Mouse (Mus musculus) ES-E14 (cell line): ENCODE results near the gene Schip1.

Source experiments
- CHD2 ChIP-seq: IDR thresholded peaks from 2 replicates; pipeline ENCODE4 v1.6.1; 2014; ENCODE audit warnings: mild to moderate bottlenecking, low read depth, low read length, inconsistent platforms
- HCFC1 ChIP-seq: IDR thresholded peaks from 2 replicates; pipeline ENCODE4 v1.6.1; 2012; ENCODE audit warnings: low read length, inconsistent platforms, borderline replicate concordance; ENCODE audit not compliant: insufficient read depth
- MAFK ChIP-seq: IDR thresholded peaks from 2 replicates; pipeline ENCODE4 v1.6.1; 2014; ENCODE audit warnings: mild to moderate bottlenecking, low read depth, low read length, inconsistent platforms; ENCODE audit not compliant: insufficient read depth
- ZC3H11A ChIP-seq: IDR thresholded peaks from 2 replicates; pipeline ENCODE4 v1.6.1; 2012; ENCODE audit warnings: low read depth, mild to moderate bottlenecking, inconsistent platforms, low read length, borderline replicate concordance
- ZNF384 ChIP-seq: IDR thresholded peaks from 2 replicates; pipeline ENCODE4 v1.6.1; 2012; ENCODE audit warnings: low read depth, low read length, inconsistent platforms

DNA sequence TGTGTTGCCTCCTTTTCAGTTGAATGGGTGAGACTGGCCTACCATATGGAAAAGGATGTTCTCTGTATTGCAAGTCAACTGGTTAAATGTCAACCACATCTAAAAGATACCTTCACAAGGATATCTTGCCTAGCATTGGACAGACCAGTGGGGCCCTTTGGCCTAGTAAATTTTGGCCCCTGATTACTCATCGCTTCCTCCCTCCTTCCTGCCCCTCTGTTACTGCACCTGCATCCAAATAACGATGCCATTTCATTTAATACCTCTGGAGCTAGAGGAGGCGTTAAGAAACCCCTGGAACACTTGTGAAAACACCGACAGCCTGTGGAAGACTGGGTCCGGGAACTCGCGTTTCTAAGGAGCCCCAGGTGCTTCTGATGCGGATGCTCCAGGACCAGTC is 453.4 kb downstream of the Schip1 start:
- no peak for TF ChIP-seq ZNF384
- no peak for TF ChIP-seq HCFC1
- TF ChIP-seq MAFK = no peak
- TF ChIP-seq CHD2 = no peak
- no peak for TF ChIP-seq ZC3H11A
